Mouse (Mus musculus) lung, embryonic 16.5 days (tissue): Measurements from ENCODE around the gene Kmt2c. TPM values are rescaled to one million over a fixed set of nuclear protein-coding genes. Genes with fewer than 3 reads are reported as not detected.

ENCODE experiments used
- ATAC-seq: fragments of 200-750 bp; cut with Nextera tagmentation; 2 replicates; pipeline ENCODE4 v1.8.0; 2017; ENCODE audit warnings: low read depth, mild to moderate bottlenecking, moderate library complexity
- H3K27ac ChIP-seq: fragments of 300-500 bp; sonication (generic); 2 replicates; pipeline ENCODE4 v1.5.1; 2014; ENCODE audit warnings: mild to moderate bottlenecking, control low read depth, low read length
- H3K27me3 ChIP-seq: fragments of 300-500 bp; sonication (generic); 2 replicates; pipeline ENCODE4 v1.6.1; 2014; ENCODE audit warnings: low read depth, low read length, mixed read lengths; ENCODE audit not compliant: control insufficient read depth, insufficient read depth
- H3K36me3 ChIP-seq: fragments of 300-500 bp; sonication (generic); 2 replicates; pipeline ENCODE4 v1.6.1; 2014; ENCODE audit warnings: low read length; ENCODE audit not compliant: control insufficient read depth, insufficient read depth
- H3K4me1 ChIP-seq: fragments of 300-500 bp; sonication (generic); replicated peaks from 2 replicates; pipeline ENCODE4 v1.6.1; 2014; ENCODE audit warnings: low read length, mixed read lengths; ENCODE audit not compliant: control insufficient read depth, insufficient read depth
- H3K4me2 ChIP-seq: fragments of 300-500 bp; sonication (generic); 2 replicates; pipeline ENCODE4 v1.6.1; 2014; ENCODE audit warnings: low read depth, low read length, control low read depth
- H3K4me3 ChIP-seq: fragments of 300-500 bp; sonication (generic); 2 replicates; pipeline ENCODE4 v1.5.1; 2014; ENCODE audit warnings: mild to moderate bottlenecking, low read length, control low read depth
- H3K9ac ChIP-seq: fragments of 300-500 bp; sonication (generic); 2 replicates; pipeline ENCODE4 v1.6.1; 2014; ENCODE audit warnings: low read length, control low read depth
- H3K9me3 ChIP-seq: fragments of 300-500 bp; sonication (generic); 2 replicates; pipeline ENCODE4 v1.6.1; 2016; ENCODE audit warnings: low read length; ENCODE audit not compliant: control insufficient read depth
- whole genome bisulfite sequencing: fragments of 180-500 bp; shearing (Covaris S2); extraction: QIAGEN DNeasy Blood & Tissue Kit; methylation state at CpG from one replicate; pipeline ENCODE4 v1.1.7; 2014; 5-methylcytosine and 5-hydroxymethylcytosine counted together
- polyA plus RNA-seq: library from polyadenylated mRNA; unstranded; fragments of >200 nt; fragmentation: Nextera tagmentation; extraction: Ambion mirVana; gene quantifications from 2 replicates; pipeline ENCODE4 v1.2.1, GENCODE M21; 2015

The Kmt2c gene
- polyA plus RNA-seq, 1 experiment from 2014 or later, result 10.2 TPM

DNA sequence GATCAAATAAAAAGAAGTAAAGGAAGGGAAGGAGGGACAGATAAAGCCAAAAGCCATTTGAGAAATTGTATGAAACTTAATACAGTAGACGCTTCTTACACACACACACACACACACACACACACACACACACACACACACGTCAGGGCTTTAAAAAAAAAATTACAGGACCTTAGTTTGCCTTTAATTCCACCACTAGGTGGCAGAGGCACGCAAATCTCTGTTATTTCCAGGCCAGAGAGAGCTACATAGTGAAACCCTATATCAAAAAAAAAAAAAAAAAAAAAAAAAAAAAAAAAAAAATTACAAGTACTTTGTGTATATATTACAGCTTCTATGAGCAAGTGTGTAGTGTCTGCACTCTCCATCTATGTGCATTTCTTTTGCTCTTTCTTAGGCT lies 62.5 kb downstream of the Kmt2c start:
- peak; percentile 34; the same call in 1 of the 2 replicates for ATAC-seq
- 14% methylated on average over 3 of the region's 3 CpGs for WGBS
- H3K9ac ChIP-seq, result no peak overlapping the region
- no peak overlapping the region for H3K27ac ChIP-seq
- no peaks in the 10 kb centered on the region for H3K36me3 ChIP-seq
- H3K4me2 ChIP-seq, result no peak overlapping the region
- no peak overlapping the region for H3K4me3 ChIP-seq
- no peaks in the 10 kb centered on the region for H3K27me3 ChIP-seq
- no peaks in the 10 kb centered on the region for H3K9me3 ChIP-seq
- H3K4me1 ChIP-seq, result no peaks in the 10 kb centered on the region

- Histone ChIP-seq H3K4me1 (no peaks in the 10 kb centered on the region), H3K27me3 (no peaks in the 10 kb centered on the region), H3K4me2 (no peak overlapping the region), H3K36me3 (no peaks in the 10 kb centered on the region), H3K4me3 (no peak overlapping the region), H3K9ac (no peak overlapping the region), H3K9me3 (no peaks in the 10 kb centered on the region), H3K27ac (no peak overlapping the region)
- WGBS, result 58% methylated on average over 1 of the region's 1 CpGs
- ATAC-seq, result no peak
These were observed 76.0 kb downstream of the Kmt2c start for GRCm38 (mm10) chr5:25422576-25422975.

DNA sequence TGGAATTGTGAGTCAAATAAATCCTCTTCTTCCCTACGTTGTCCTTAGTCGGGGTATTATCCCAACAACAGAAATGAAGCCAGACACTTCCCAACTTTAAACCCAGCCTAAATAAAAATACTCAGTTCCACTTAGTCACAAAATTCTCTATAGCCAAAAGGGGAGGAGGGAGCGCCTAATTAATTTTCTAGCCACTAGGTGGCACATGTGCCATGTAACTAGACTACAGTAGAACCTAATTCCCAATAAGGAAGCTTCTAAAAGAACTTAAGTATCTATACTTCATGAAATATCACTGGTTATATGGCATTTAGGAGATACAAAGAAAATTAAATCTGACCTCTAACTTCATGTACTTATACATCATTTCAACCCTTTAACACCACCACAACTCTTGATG lies 78.0 kb downstream of the Kmt2c start:
- no peaks in the 10 kb centered on the region for H3K4me1 ChIP-seq
- no peaks in the 10 kb centered on the region for H3K9me3 ChIP-seq
- H3K36me3 ChIP-seq, result no peaks in the 10 kb centered on the region
- WGBS, result 42% methylated on average over 3 of the region's 3 CpGs
- no peak overlapping the region for H3K27ac ChIP-seq
- H3K9ac ChIP-seq, result no peak overlapping the region
- ATAC-seq, result 0 out of 2 replicates have a peak, but pooled peaks have one; percentile 31
- H3K4me2 ChIP-seq, result no peak overlapping the region
- H3K4me3 ChIP-seq, result no peak overlapping the region
- no peaks in the 10 kb centered on the region for H3K27me3 ChIP-seq

DNA sequence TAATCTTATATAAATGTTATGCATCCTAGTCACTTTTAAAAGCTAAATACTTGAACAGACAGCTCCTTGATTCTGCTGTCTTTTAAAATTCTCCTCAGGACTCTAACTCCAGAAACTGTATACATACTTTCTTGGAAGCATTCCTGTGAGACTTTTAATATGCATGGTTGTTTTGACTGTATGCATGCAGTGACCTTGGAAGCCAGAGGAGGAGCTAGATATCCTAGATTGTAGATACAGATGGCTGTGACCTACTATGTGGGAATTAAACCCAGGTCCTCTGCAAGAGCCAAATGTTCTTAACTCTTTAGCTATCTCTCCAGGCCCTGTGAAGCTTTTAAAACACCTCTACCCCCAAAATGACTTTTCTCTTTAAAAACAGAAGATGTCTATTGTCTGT lies 83.2 kb downstream of the Kmt2c start:
- no peaks in the 10 kb centered on the region for H3K36me3 ChIP-seq
- no peaks in the 10 kb centered on the region for H3K4me1 ChIP-seq
- H3K9ac ChIP-seq, result no peak overlapping the region
- H3K27ac ChIP-seq, result no peak overlapping the region
- no peak overlapping the region for H3K4me2 ChIP-seq
- H3K9me3 ChIP-seq, result no peaks in the 10 kb centered on the region
- H3K27me3 ChIP-seq, result no peaks in the 10 kb centered on the region
- no peak for ATAC-seq
- H3K4me3 ChIP-seq, result no peak overlapping the region

DNA sequence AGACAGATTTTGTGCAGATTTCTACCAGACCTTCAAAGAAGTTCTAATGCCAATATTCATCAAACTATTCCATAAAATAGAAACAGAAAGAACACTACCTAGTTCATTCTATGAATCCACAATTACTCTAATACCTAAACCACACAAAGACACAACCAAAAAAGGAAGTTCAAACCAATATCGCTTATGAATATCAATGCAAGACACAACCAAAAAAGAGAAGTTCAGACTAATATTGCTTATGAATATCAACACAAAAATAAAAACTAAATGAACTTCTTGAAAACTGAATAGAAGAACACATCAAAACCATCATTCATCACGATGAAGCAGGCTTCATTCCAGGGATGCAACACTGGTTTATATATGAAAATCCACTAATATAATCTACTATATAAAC lies 101.9 kb downstream of the Kmt2c start:
- no peak for ATAC-seq
- 86% methylated on average over 2 of the region's 2 CpGs for WGBS
- no peak overlapping the region for H3K4me3 ChIP-seq
- H3K9ac ChIP-seq, result no peak overlapping the region
- no peak overlapping the region for H3K27ac ChIP-seq
- H3K4me1 ChIP-seq, result no peaks in the 10 kb centered on the region
- H3K9me3 ChIP-seq, result no peaks in the 10 kb centered on the region
- H3K36me3 ChIP-seq, result peaks cover 3% of the 10 kb centered on the region
- H3K4me2 ChIP-seq, result no peak overlapping the region
- H3K27me3 ChIP-seq, result no peaks in the 10 kb centered on the region

GRCm38 (mm10) chr5:25392655-25393054 lies 105.9 kb downstream of the Kmt2c start:
- H3K27me3 ChIP-seq, result no peaks in the 10 kb centered on the region
- WGBS, result 51% methylated on average over 2 of the region's 2 CpGs
- no peaks in the 10 kb centered on the region for H3K9me3 ChIP-seq
- H3K36me3 ChIP-seq, result peaks cover 3% of the 10 kb centered on the region
- no peak overlapping the region for H3K27ac ChIP-seq
- no peaks in the 10 kb centered on the region for H3K4me1 ChIP-seq
- no peak overlapping the region for H3K9ac ChIP-seq
- no peak overlapping the region for H3K4me2 ChIP-seq
- no peak for ATAC-seq
- no peak overlapping the region for H3K4me3 ChIP-seq

DNA sequence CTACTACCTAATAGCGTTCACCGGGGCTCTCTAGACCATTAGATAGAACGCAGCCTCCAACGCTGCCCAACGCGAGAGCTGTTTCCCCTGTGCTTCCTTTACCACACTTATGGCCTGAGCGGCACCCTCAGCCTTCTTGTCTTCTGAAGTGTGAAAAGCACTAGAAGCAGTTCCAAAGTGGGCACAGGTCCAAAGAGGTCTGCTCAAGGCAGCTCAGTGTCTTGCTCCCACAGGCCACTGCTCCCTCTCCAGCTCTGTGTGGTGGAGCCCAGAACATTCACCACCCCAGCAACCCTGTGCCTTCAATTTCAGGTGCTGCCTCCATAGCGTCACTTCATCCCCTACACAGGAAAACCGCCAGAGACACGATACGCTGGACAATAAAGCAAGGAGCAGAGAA lies 115.0 kb downstream of the Kmt2c start:
- H3K9ac ChIP-seq, result no peak overlapping the region
- no peak for ATAC-seq
- H3K9me3 ChIP-seq, result no peaks in the 10 kb centered on the region
- no peak overlapping the region for H3K27ac ChIP-seq
- H3K4me2 ChIP-seq, result no peak overlapping the region
- H3K27me3 ChIP-seq, result no peaks in the 10 kb centered on the region
- no peak overlapping the region for H3K4me3 ChIP-seq
- no peaks in the 10 kb centered on the region for H3K4me1 ChIP-seq
- 0 out of 2 replicates have a peak, but pooled peaks cover 3% of the 10 kb centered on the region for H3K36me3 ChIP-seq
- 84% methylated on average over 11 of the region's 11 CpGs for WGBS

GRCm38 (mm10) chr5:25379188-25379587 lies 119.4 kb downstream of the Kmt2c start:
- Histone ChIP-seq H3K4me3 (no peak overlapping the region), H3K4me1 (no peaks in the 10 kb centered on the region), H3K9me3 (no peaks in the 10 kb centered on the region), H3K9ac (no peak overlapping the region), H3K27me3 (no peaks in the 10 kb centered on the region), H3K36me3 (no peaks in the 10 kb centered on the region), H3K4me2 (no peak overlapping the region), H3K27ac (no peak overlapping the region)
- no peak for ATAC-seq

GRCm38 (mm10) chr5:25368420-25368819 lies 130.2 kb downstream of the Kmt2c start:
- Histone ChIP-seq H3K4me2 (no peak overlapping the region), H3K27me3 (no peaks in the 10 kb centered on the region), H3K9ac (no peak overlapping the region), H3K27ac (no peak overlapping the region), H3K36me3 (peaks cover 3% of the 10 kb centered on the region; the same call in 1 of the 2 replicates), H3K9me3 (no peaks in the 10 kb centered on the region), H3K4me3 (no peak overlapping the region), H3K4me1 (no peaks in the 10 kb centered on the region)
- ATAC-seq, result no peak
- WGBS, result 92% methylated on average over 2 of the region's 2 CpGs

DNA sequence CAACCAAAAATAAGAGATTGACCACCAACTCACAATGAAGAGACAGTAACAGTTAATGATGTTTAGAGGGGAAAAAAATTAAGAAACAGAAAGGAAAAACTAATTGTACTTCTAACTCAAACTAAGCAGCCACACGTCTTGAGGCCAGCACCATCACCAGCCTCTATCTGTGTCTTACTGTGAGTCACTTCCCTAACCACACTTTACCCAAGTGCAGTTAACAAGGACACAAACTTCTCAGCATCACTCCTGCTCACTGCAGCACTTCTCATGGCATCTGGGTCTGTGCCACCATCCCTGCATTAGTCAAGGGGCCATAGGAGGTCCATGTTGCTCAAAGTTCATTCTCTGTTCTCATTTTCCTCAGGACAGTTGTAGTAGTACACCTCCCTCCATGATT lies 131.5 kb downstream of the Kmt2c start:
- WGBS, result 75% methylated on average over 1 of the region's 1 CpGs
- no peaks in the 10 kb centered on the region for H3K27me3 ChIP-seq
- no peaks in the 10 kb centered on the region for H3K36me3 ChIP-seq
- no peak overlapping the region for H3K4me2 ChIP-seq
- no peak overlapping the region for H3K9ac ChIP-seq
- H3K4me3 ChIP-seq, result no peak overlapping the region
- H3K9me3 ChIP-seq, result no peaks in the 10 kb centered on the region
- no peak overlapping the region for H3K27ac ChIP-seq
- no peaks in the 10 kb centered on the region for H3K4me1 ChIP-seq
- ATAC-seq, result no peak
